Mouse (Mus musculus) CH12.LX (cell line): ENCODE results near the gene Tmco5.

Experiments used
- BHLHE40 ChIP-seq: IDR thresholded peaks from 2 replicates; pipeline ENCODE4 v1.6.1; 2011; ENCODE audit warnings: mild to moderate bottlenecking, low read depth, low read length, improper control_type of control experiment
- CTCF ChIP-seq, 2 experiments: IDR thresholded peaks in 1 of 2; conservative IDR thresholded peaks in 1 of 2; 2 replicates each; pipeline ENCODE4 v1.5.1; 2011 to 2012; ENCODE audit warnings: low read depth in 2 of 2, low read length in 2 of 2, improper control_type of control experiment in 1 of 2, inconsistent platforms in 1 of 2, mild to moderate bottlenecking in 1 of 2, moderate library complexity in 1 of 2
- ELF1 ChIP-seq: IDR thresholded peaks from 2 replicates; pipeline ENCODE4 v1.6.1; 2014; ENCODE audit warnings: low read depth, mild to moderate bottlenecking, inconsistent platforms, low read length, improper control_type of control experiment
- EP300 ChIP-seq: IDR thresholded peaks from 2 replicates; pipeline ENCODE4 v1.6.1; 2011; ENCODE audit warnings: low read length, improper control_type of control experiment
- HCFC1 ChIP-seq: IDR thresholded peaks from 2 replicates; pipeline ENCODE4 v1.6.1; 2012; ENCODE audit warnings: low read depth, mild to moderate bottlenecking, inconsistent platforms, low read length, improper control_type of control experiment
- JUND ChIP-seq: conservative IDR thresholded peaks from 2 replicates; pipeline ENCODE4 v1.6.1; 2011; ENCODE audit warnings: low read depth, low read length, improper control_type of control experiment
- MAFK ChIP-seq: IDR thresholded peaks from 2 replicates; pipeline ENCODE4 v1.6.1; 2011; ENCODE audit warnings: low read length, improper control_type of control experiment; ENCODE audit not compliant: insufficient replicate concordance
- MAZ ChIP-seq: IDR thresholded peaks from 2 replicates; pipeline ENCODE4 v1.6.1; 2012; ENCODE audit warnings: low read depth, mild to moderate bottlenecking, inconsistent platforms, low read length, improper control_type of control experiment, moderate library complexity
- NELFE ChIP-seq: IDR thresholded peaks from 2 replicates; pipeline ENCODE4 v1.6.1; 2011; ENCODE audit warnings: low read depth, low read length, improper control_type of control experiment
- NRF1 ChIP-seq: IDR thresholded peaks from 2 replicates; pipeline ENCODE4 v1.6.1; 2014; ENCODE audit warnings: low read depth, mild to moderate bottlenecking, inconsistent platforms, low read length, improper control_type of control experiment, moderate library complexity
- POLR2A ChIP-seq: IDR thresholded peaks from 2 replicates; pipeline ENCODE4 v1.6.1; 2011; ENCODE audit warnings: low read depth, mild to moderate bottlenecking, improper control_type of control experiment, low read length
- TBP ChIP-seq: conservative IDR thresholded peaks from 2 replicates; pipeline ENCODE4 v1.6.1; 2011; ENCODE audit warnings: low read depth, low read length, improper control_type of control experiment
- TCF12 ChIP-seq: IDR thresholded peaks from 2 replicates; pipeline ENCODE4 v1.6.1; 2014; ENCODE audit warnings: low read depth, mild to moderate bottlenecking, inconsistent platforms, low read length, improper control_type of control experiment
- USF1 ChIP-seq: IDR thresholded peaks from 2 replicates; pipeline ENCODE4 v1.6.1; 2014; ENCODE audit warnings: low read depth, mild to moderate bottlenecking, inconsistent platforms, low read length, improper control_type of control experiment

DNA sequence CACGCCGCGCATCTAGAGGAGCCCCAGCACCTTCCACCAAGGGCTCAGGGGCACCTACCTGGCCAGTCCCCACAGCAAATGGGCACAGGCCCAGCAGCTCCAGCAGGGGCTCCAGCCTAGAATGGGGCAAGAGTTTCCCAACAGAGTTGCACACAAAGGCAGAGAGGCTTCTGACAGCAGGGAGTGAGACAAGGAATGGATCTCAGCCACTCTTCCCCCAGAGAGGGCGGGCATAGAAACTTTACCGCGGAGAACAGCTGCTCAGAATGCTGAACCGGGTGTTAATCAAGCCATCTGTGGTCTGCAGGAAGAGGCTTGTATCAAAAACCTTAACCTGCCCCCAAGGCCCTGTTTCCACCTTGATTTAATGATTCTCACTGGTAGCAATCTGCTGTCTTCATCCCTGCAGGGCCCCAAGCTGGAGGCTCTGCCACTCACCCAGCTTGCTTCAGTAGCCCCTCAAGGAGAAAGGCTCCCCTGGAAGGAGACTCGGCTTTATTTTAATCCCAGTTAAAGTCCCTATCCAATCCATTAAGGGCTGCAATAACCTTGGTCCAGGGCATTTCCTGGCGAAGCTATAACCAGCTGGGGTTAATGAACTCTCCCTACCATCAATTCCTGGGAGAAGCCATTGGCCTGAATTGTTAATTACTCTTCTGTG is 1.4 kb upstream of the Tmco5 start:
- TF ChIP-seq MAFK (no peak), EP300 (no peak), MAZ (no peak), ELF1 (no peak), POLR2A (no peak), USF1 (no peak), CTCF (conservative IDR thresholded peaks at IDR 0.05 in 1 of 2, IDR thresholded peaks at IDR 0.05 in 1 of 2; ENCODE audit: low read depth in 2 of 2, low read length in 2 of 2) (no peak), HCFC1 (no peak), NELFE (no peak), NRF1 (no peak), BHLHE40 (no peak), TCF12 (no peak), TBP (no peak), JUND (no peak)
